Mouse (Mus musculus) midbrain, embryonic 12.5 days (tissue): ENCODE results near the gene Cpn2. TPM values are rescaled to one million over a fixed set of nuclear protein-coding genes. Genes with fewer than 3 reads are reported as not detected.

ENCODE experiments used
- ATAC-seq: fragments of 200-750 bp; cut with Nextera tagmentation; 2 replicates; pipeline ENCODE4 v1.8.0; 2017; ENCODE audit warnings: low read depth, moderate TSS enrichment, moderate library complexity; ENCODE audit not compliant: low FRiP score
- H3K27ac ChIP-seq: fragments of 300-500 bp; sonication (generic); replicated peaks from 2 replicates; pipeline ENCODE4 v1.5.1; 2016; ENCODE audit warnings: mild to moderate bottlenecking
- H3K27me3 ChIP-seq: fragments of 300-500 bp; sonication (generic); 2 replicates; pipeline ENCODE4 v1.6.1; 2016; ENCODE audit warnings: mild to moderate bottlenecking
- H3K36me3 ChIP-seq: fragments of 300-500 bp; sonication (generic); 2 replicates; pipeline ENCODE4 v1.6.1; 2016
- H3K4me1 ChIP-seq: fragments of 300-500 bp; sonication (generic); 2 replicates; pipeline ENCODE4 v1.6.1; 2016
- H3K4me2 ChIP-seq: fragments of 300-500 bp; sonication (generic); replicated peaks from 2 replicates; pipeline ENCODE4 v1.6.1; 2016; ENCODE audit warnings: mild to moderate bottlenecking, moderate library complexity
- H3K4me3 ChIP-seq: fragments of 300-500 bp; sonication (generic); 2 replicates; pipeline ENCODE4 v1.5.1; 2016; ENCODE audit warnings: mild to moderate bottlenecking
- H3K9ac ChIP-seq: fragments of 300-500 bp; sonication (generic); replicated peaks from 2 replicates; pipeline ENCODE4 v1.6.1; 2016; ENCODE audit warnings: mild to moderate bottlenecking, moderate library complexity
- H3K9me3 ChIP-seq: fragments of 300-500 bp; sonication (generic); 2 replicates; pipeline ENCODE4 v1.6.1; 2016; ENCODE audit warnings: mild to moderate bottlenecking
- WGBS: fragments of 180-500 bp; shearing (Covaris S2); methylation state at CpG from one replicate; pipeline ENCODE4 v1.1.7; 2016; 5-methylcytosine and 5-hydroxymethylcytosine counted together
- polyA plus RNA-seq: library from polyadenylated mRNA; unstranded; fragments of >200 nt; fragmentation: Nextera tagmentation; extraction: Ambion mirVana; gene quantifications from 2 replicates; pipeline ENCODE4 v1.2.1, GENCODE M21; 2016

The Cpn2 gene
- polyA plus RNA-seq, 1 experiment from 2014 or later, result not detected

- H3K27me3 ChIP-seq, result peaks cover 10% of the 10 kb centered on the region
- H3K9ac ChIP-seq, result no peak overlapping the region
- no peaks in the 10 kb centered on the region for H3K36me3 ChIP-seq
- H3K9me3 ChIP-seq, result no peaks in the 10 kb centered on the region
- no peak for ATAC-seq
- no peaks in the 10 kb centered on the region for H3K4me1 ChIP-seq
- WGBS, result 79% methylated on average over 9 of the region's 9 CpGs
- H3K27ac ChIP-seq, result no peak overlapping the region
- H3K4me3 ChIP-seq, result no peak overlapping the region
- no peak overlapping the region for H3K4me2 ChIP-seq
Observed at GRCm38 (mm10) chr16:30257718-30258117, 9.6 kb downstream of the Cpn2 start.

- H3K27ac ChIP-seq, result no peak overlapping the region
- H3K4me1 ChIP-seq, result peaks cover 2% of the 10 kb centered on the region; the same call in 1 of the 2 replicates
- WGBS, result 72% methylated on average over 7 of the region's 7 CpGs
- H3K27me3 ChIP-seq, result peaks cover 26% of the 10 kb centered on the region
- no peak overlapping the region for H3K9ac ChIP-seq
- H3K36me3 ChIP-seq, result no peaks in the 10 kb centered on the region
- no peak overlapping the region for H3K4me2 ChIP-seq
- H3K4me3 ChIP-seq, result no peak overlapping the region
- no peak for ATAC-seq
- H3K9me3 ChIP-seq, result no peaks in the 10 kb centered on the region
Observed at GRCm38 (mm10) chr16:30255061-30255460, 12.2 kb downstream of the Cpn2 start.

GRCm38 (mm10) chr16:30253900-30254299, 13.4 kb downstream of the Cpn2 start:
- no peak overlapping the region for H3K9ac ChIP-seq
- no peak overlapping the region for H3K4me2 ChIP-seq
- no peak overlapping the region for H3K4me3 ChIP-seq
- 76% methylated on average over 9 of the region's 9 CpGs for WGBS
- ATAC-seq, result no peak
- peaks cover 36% of the 10 kb centered on the region for H3K27me3 ChIP-seq
- no peaks in the 10 kb centered on the region for H3K9me3 ChIP-seq
- H3K27ac ChIP-seq, result no peak overlapping the region
- H3K36me3 ChIP-seq, result no peaks in the 10 kb centered on the region
- H3K4me1 ChIP-seq, result peaks cover 2% of the 10 kb centered on the region; the same call in 1 of the 2 replicates

- Histone ChIP-seq H3K4me2 (no peak overlapping the region), H3K4me1 (peaks cover 2% of the 10 kb centered on the region; the same call in 1 of the 2 replicates), H3K36me3 (no peaks in the 10 kb centered on the region), H3K9me3 (no peaks in the 10 kb centered on the region), H3K27ac (no peak overlapping the region), H3K9ac (no peak overlapping the region), H3K4me3 (no peak overlapping the region), H3K27me3 (peaks cover 38% of the 10 kb centered on the region)
- WGBS, result 88% methylated on average over 4 of the region's 4 CpGs
- ATAC-seq, result no peak
Observed at GRCm38 (mm10) chr16:30253374-30253773, 13.9 kb downstream of the Cpn2 start.

- no peaks in the 10 kb centered on the region for H3K36me3 ChIP-seq
- ATAC-seq, result no peak
- H3K27me3 ChIP-seq, result peaks cover 38% of the 10 kb centered on the region
- no peaks in the 10 kb centered on the region for H3K9me3 ChIP-seq
- 3% methylated on average over 21 of the region's 21 CpGs for WGBS
- H3K9ac ChIP-seq, result no peak overlapping the region
- H3K4me1 ChIP-seq, result peaks cover 2% of the 10 kb centered on the region; the same call in 1 of the 2 replicates
- H3K4me3 ChIP-seq, result peak overlapping the region; percentile 18
- H3K27ac ChIP-seq, result no peak overlapping the region
- peak overlapping the region; percentile 36 for H3K4me2 ChIP-seq
Observed at GRCm38 (mm10) chr16:30252003-30252418, 15.3 kb downstream of the Cpn2 start.

- H3K4me1 ChIP-seq, result no peaks in the 10 kb centered on the region
- H3K4me3 ChIP-seq, result no peak overlapping the region
- no peak overlapping the region for H3K4me2 ChIP-seq
- no peak overlapping the region for H3K27ac ChIP-seq
- H3K36me3 ChIP-seq, result no peaks in the 10 kb centered on the region
- no peaks in the 10 kb centered on the region for H3K9me3 ChIP-seq
- WGBS, result 85% methylated on average over 12 of the region's 12 CpGs
- peaks cover 38% of the 10 kb centered on the region for H3K27me3 ChIP-seq
- ATAC-seq, result no peak
- no peak overlapping the region for H3K9ac ChIP-seq
Observed at GRCm38 (mm10) chr16:30244037-30244700, 23.1 kb downstream of the Cpn2 start.

- Histone ChIP-seq H3K36me3 (no peaks in the 10 kb centered on the region), H3K27me3 (peaks cover 61% of the 10 kb centered on the region), H3K9ac (no peak overlapping the region), H3K9me3 (no peaks in the 10 kb centered on the region), H3K4me2 (no peak overlapping the region), H3K4me1 (peaks cover 4% of the 10 kb centered on the region; the same call in 1 of the 2 replicates), H3K4me3 (no peak overlapping the region), H3K27ac (no peak overlapping the region)
- 36% methylated on average over 2 of the region's 2 CpGs for WGBS
- ATAC-seq, result no peak
Observed at GRCm38 (mm10) chr16:30241623-30242022, 25.7 kb downstream of the Cpn2 start.

- Histone ChIP-seq H3K9ac (no peak overlapping the region), H3K27me3 (peaks cover 89% of the 10 kb centered on the region), H3K27ac (no peak overlapping the region), H3K4me1 (peaks cover 13% of the 10 kb centered on the region; the same call in 1 of the 2 replicates), H3K9me3 (no peaks in the 10 kb centered on the region), H3K4me3 (no peak overlapping the region), H3K4me2 (no peak overlapping the region), H3K36me3 (no peaks in the 10 kb centered on the region)
- WGBS, result 81% methylated on average over 6 of the region's 6 CpGs
- no peak for ATAC-seq
Observed at GRCm38 (mm10) chr16:30238791-30239190, 28.5 kb downstream of the Cpn2 start.

GRCm38 (mm10) chr16:30236091-30236699, 31.1 kb downstream of the Cpn2 start:
- no peaks in the 10 kb centered on the region for H3K36me3 ChIP-seq
- H3K9ac ChIP-seq, result peak overlapping the region; percentile 43
- WGBS, result 2% methylated on average over 33 of the region's 33 CpGs
- H3K4me1 ChIP-seq, result peaks cover 17% of the 10 kb centered on the region; the same call in 1 of the 2 replicates
- H3K4me2 ChIP-seq, result peak overlapping the region; percentile 65
- H3K27ac ChIP-seq, result no peak overlapping the region
- H3K4me3 ChIP-seq, result peak overlapping the region; percentile 36
- H3K9me3 ChIP-seq, result no peaks in the 10 kb centered on the region
- peaks cover 99% of the 10 kb centered on the region for H3K27me3 ChIP-seq
- ATAC-seq, result peak; percentile 91

GRCm38 (mm10) chr16:30235577-30235976, 31.7 kb downstream of the Cpn2 start:
- no peaks in the 10 kb centered on the region for H3K9me3 ChIP-seq
- no peak for ATAC-seq
- H3K27me3 ChIP-seq, result peaks cover 99% of the 10 kb centered on the region
- no peak overlapping the region for H3K4me2 ChIP-seq
- peaks cover 17% of the 10 kb centered on the region; the same call in 1 of the 2 replicates for H3K4me1 ChIP-seq
- WGBS, result 50% methylated on average over 2 of the region's 2 CpGs
- no peaks in the 10 kb centered on the region for H3K36me3 ChIP-seq
- no peak overlapping the region for H3K27ac ChIP-seq
- H3K9ac ChIP-seq, result 0 out of 2 replicates have a peak overlapping the region, but pooled peaks have one; percentile 43
- H3K4me3 ChIP-seq, result no peak overlapping the region

GRCm38 (mm10) chr16:30234636-30235546, 32.4 kb downstream of the Cpn2 start:
- no peak for ATAC-seq
- Histone ChIP-seq H3K9ac (no peak overlapping the region), H3K4me2 (no peak overlapping the region), H3K4me3 (no peak overlapping the region), H3K9me3 (no peaks in the 10 kb centered on the region), H3K27me3 (peaks cover 98% of the 10 kb centered on the region), H3K36me3 (no peaks in the 10 kb centered on the region), H3K27ac (no peak overlapping the region), H3K4me1 (peaks cover 17% of the 10 kb centered on the region; the same call in 1 of the 2 replicates)
- 55% methylated on average over 12 of the region's 12 CpGs for WGBS
